7 mouse cellular contexts compared by ENCODE assay signal in genomic region chr9:41475326-41475725, GRCm38 (mm10).
DNase-seq lines count a peak whose midpoint lies in the region; ATAC-seq lines count a peak whose summit lies in the region.

No protein-coding gene starts in this region.

- no peaks in the 10 kb centered on the region for H3K9me3 ChIP-seq in embryonic facial prominence, embryonic 14.5 days (ENCODE audit: control insufficient read depth, low read length)

- peak; percentile 82 for DNase-seq in NIH3T3 (ENCODE audit: low read depth)
- DNase-seq in embryonic facial prominence, embryonic 14.5 days (ENCODE audit: low spot score) = peak; percentile 83
- DNase-seq in heart, postnatal 4 days = peak; percentile 16
- peak; percentile 31 for DNase-seq in lung, postnatal 36 days
- no peak for DNase-seq in urinary bladder, adult 18-20 months (ENCODE audit: low spot score in 2 of 2)
- no peak for DNase-seq in left cerebral cortex, adult 18-20 months (ENCODE audit: low spot score in 2 of 2)
- DNase-seq in adrenal gland, postnatal 4 days (ENCODE audit: low spot score in 2 of 2) = no peak

- H3K4me3 ChIP-seq in embryonic facial prominence, embryonic 14.5 days (ENCODE audit: low read depth, low read length) = peak overlapping the region; percentile 46

- peak; percentile 28; the same call in 1 of the 2 replicates for ATAC-seq in embryonic facial prominence, embryonic 14.5 days (ENCODE audit: low read depth)

- no peaks in the 10 kb centered on the region for H3K27me3 ChIP-seq in embryonic facial prominence, embryonic 14.5 days (replicated peaks; ENCODE audit: control insufficient read depth, insufficient read depth, low read length)

- H3K36me3 ChIP-seq in embryonic facial prominence, embryonic 14.5 days (ENCODE audit: control insufficient read depth, insufficient read depth, low read length) = 0 out of 2 replicates have a peak, but pooled peaks cover 4% of the 10 kb centered on the region

- peak overlapping the region; percentile 81 for H3K9ac ChIP-seq in embryonic facial prominence, embryonic 14.5 days (ENCODE audit: low read depth, low read length)

- H3K27ac ChIP-seq in embryonic facial prominence, embryonic 14.5 days (replicated peaks; ENCODE audit: low read depth, low read length) = peak overlapping the region; percentile 94

- 31% methylated on average over 8 of the region's 8 CpGs for WGBS in embryonic facial prominence, embryonic 14.5 days

- H3K4me1 ChIP-seq in embryonic facial prominence, embryonic 14.5 days (ENCODE audit: control insufficient read depth, insufficient read depth, low read length) = peaks cover 17% of the 10 kb centered on the region

- H3K4me2 ChIP-seq in embryonic facial prominence, embryonic 14.5 days (ENCODE audit: low read depth, low read length) = peak overlapping the region; percentile 77

Comparison
In these comparisons a context has a peak if more than half of its experiments do, and no peak if none do; other contexts are left out.
1. DNase-seq: peak in NIH3T3 (single experiment), embryonic facial prominence, embryonic 14.5 days (single experiment), heart, postnatal 4 days (single experiment) and lung, postnatal 36 days (single experiment); none in urinary bladder, adult 18-20 months (0 of 2), left cerebral cortex, adult 18-20 months (0 of 2) and adrenal gland, postnatal 4 days (0 of 2).